Mouse (Mus musculus): ENCODE data around the gene Thtpa.

DNA sequence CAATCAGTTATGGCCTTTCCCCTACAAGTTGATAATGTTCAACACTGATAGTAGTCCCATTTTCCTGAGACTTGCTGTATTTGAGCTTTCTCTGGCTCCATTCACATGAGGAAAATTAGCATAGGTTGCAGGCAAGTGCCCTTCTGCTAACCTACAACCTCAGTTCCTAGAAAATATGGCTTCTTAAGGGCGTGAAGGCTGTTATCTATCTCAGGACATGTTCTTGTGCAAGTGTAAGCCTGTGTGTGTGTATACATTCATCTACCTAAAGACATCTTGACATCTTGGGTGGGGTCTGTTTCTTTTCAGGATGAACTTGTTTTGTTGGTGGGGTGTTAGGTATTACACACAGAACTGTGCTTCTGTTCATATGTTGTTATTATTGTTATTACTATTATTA is 35.6 kb upstream of the Thtpa start:
- no peak for TF ChIP-seq CTCF (IDR thresholded peaks at IDR 0.05; ENCODE audit: low read depth)
- TF ChIP-seq EP300 (optimal IDR thresholded peaks at IDR 0.05), result no peak

Measured in stomach, postnatal 0 days (tissue).